Comparison of ENCODE assay signal across 8 mouse cellular contexts in genomic region chr11:98746855-98747693, GRCm38 (mm10). TPM values are rescaled to one million over a fixed set of nuclear protein-coding genes. Genes with fewer than 3 reads are reported as not detected.
DNase-seq lines count a peak whose midpoint lies in the region; ATAC-seq and TF ChIP-seq lines count a peak whose summit lies in the region.

No protein-coding gene starts in this region.

- no peaks in the 10 kb centered on the region for H3K36me3 ChIP-seq in embryonic facial prominence, embryonic 14.5 days (ENCODE audit: control insufficient read depth, insufficient read depth, low read length)
- no peaks in the 10 kb centered on the region for H3K36me3 ChIP-seq in heart, embryonic 11.5 days (ENCODE audit: control insufficient read depth, insufficient read depth, low read length)
- H3K36me3 ChIP-seq in kidney, embryonic 14.5 days (ENCODE audit: control insufficient read depth, insufficient read depth, low read length) = no peaks in the 10 kb centered on the region
- H3K36me3 ChIP-seq in limb, embryonic 14.5 days (ENCODE audit: control insufficient read depth, insufficient read depth, low read length) = no peaks in the 10 kb centered on the region
- H3K36me3 ChIP-seq in midbrain, embryonic 14.5 days (ENCODE audit: control insufficient read depth, insufficient read depth, low read length) = 0 out of 2 replicates have a peak, but pooled peaks cover 2% of the 10 kb centered on the region
- no peaks in the 10 kb centered on the region for H3K36me3 ChIP-seq in stomach, embryonic 16.5 days (ENCODE audit: control insufficient read depth, insufficient read depth, low read length)

- peak overlapping the region; percentile 80 for H3K27ac ChIP-seq in embryonic facial prominence, embryonic 14.5 days (replicated peaks; ENCODE audit: low read depth, low read length)
- H3K27ac ChIP-seq in heart, embryonic 11.5 days (ENCODE audit: low read depth, low read length) = peak overlapping the region; percentile 18
- H3K27ac ChIP-seq in kidney, embryonic 14.5 days (ENCODE audit: low read depth, low read length) = peak overlapping the region; percentile 55; the same call in 1 of the 2 replicates
- H3K27ac ChIP-seq in limb, embryonic 14.5 days (replicated peaks; ENCODE audit: low read depth, low read length) = peak overlapping the region; percentile 62
- peak overlapping the region; percentile 92 for H3K27ac ChIP-seq in midbrain, embryonic 14.5 days (replicated peaks; ENCODE audit: low read depth, low read length)
- H3K27ac ChIP-seq in stomach, embryonic 16.5 days (ENCODE audit: low read length) = peak overlapping the region; percentile 96

- WGBS in embryonic facial prominence, embryonic 14.5 days = 7% methylated on average over 18 of the region's 19 CpGs
- 5% methylated on average over 19 of the region's 19 CpGs for WGBS in heart, embryonic 11.5 days (ENCODE audit: insufficient replicate concordance)
- WGBS in kidney, embryonic 14.5 days = 4% methylated on average over 19 of the region's 19 CpGs
- WGBS in limb, embryonic 14.5 days = 6% methylated on average over 19 of the region's 19 CpGs
- WGBS in midbrain, embryonic 14.5 days = 9% methylated on average over 19 of the region's 19 CpGs
- 4% methylated on average over 19 of the region's 19 CpGs for WGBS in stomach, embryonic 16.5 days

- peak; percentile 79 for ATAC-seq in embryonic facial prominence, embryonic 14.5 days (ENCODE audit: low read depth)
- ATAC-seq in heart, embryonic 11.5 days (replicated peaks; ENCODE audit: insufficient number of reproducible peaks, low FRiP score, low TSS enrichment) = peak; percentile 64
- peak; percentile 48; the same call in 1 of the 2 replicates for ATAC-seq in kidney, embryonic 14.5 days (ENCODE audit: low FRiP score, low TSS enrichment)
- peak; percentile 69 for ATAC-seq in limb, embryonic 14.5 days (ENCODE audit: low FRiP score, low read depth)
- peak; percentile 44; the same call in 1 of the 2 replicates for ATAC-seq in midbrain, embryonic 14.5 days (ENCODE audit: low FRiP score, low TSS enrichment)
- peak; percentile 53; the same call in 1 of the 2 replicates for ATAC-seq in stomach, embryonic 16.5 days (ENCODE audit: insufficient read depth, low FRiP score)

- peak overlapping the region; percentile 56 for H3K4me2 ChIP-seq in embryonic facial prominence, embryonic 14.5 days (ENCODE audit: low read depth, low read length)
- peak overlapping the region; percentile 56 for H3K4me2 ChIP-seq in heart, embryonic 11.5 days
- H3K4me2 ChIP-seq in kidney, embryonic 14.5 days (replicated peaks; ENCODE audit: low read depth, low read length) = peak overlapping the region; percentile 38
- peak overlapping the region; percentile 50 for H3K4me2 ChIP-seq in limb, embryonic 14.5 days (replicated peaks; ENCODE audit: low read depth, low read length, severe bottlenecking)
- peak overlapping the region; percentile 73 for H3K4me2 ChIP-seq in midbrain, embryonic 14.5 days (ENCODE audit: low read length)
- H3K4me2 ChIP-seq in stomach, embryonic 16.5 days (ENCODE audit: low read depth, low read length) = peak overlapping the region; percentile 56

- peak overlapping the region; percentile 26; the same call in 1 of the 2 replicates for H3K9ac ChIP-seq in embryonic facial prominence, embryonic 14.5 days (ENCODE audit: low read depth, low read length)
- H3K9ac ChIP-seq in heart, embryonic 11.5 days (ENCODE audit: low read depth, low read length) = no peak overlapping the region; the same call in 1 of the 2 replicates
- H3K9ac ChIP-seq in kidney, embryonic 14.5 days (ENCODE audit: low read depth, low read length) = peak overlapping the region; percentile 34; the same call in 1 of the 2 replicates
- no peak overlapping the region; the same call in 1 of the 2 replicates for H3K9ac ChIP-seq in limb, embryonic 14.5 days (ENCODE audit: low read depth, low read length, severe bottlenecking)
- peak overlapping the region; percentile 43 for H3K9ac ChIP-seq in midbrain, embryonic 14.5 days (replicated peaks; ENCODE audit: low read length)
- peak overlapping the region; percentile 61 for H3K9ac ChIP-seq in stomach, embryonic 16.5 days (ENCODE audit: low read length)

- peak overlapping the region; percentile 17 for H3K4me3 ChIP-seq in embryonic facial prominence, embryonic 14.5 days (ENCODE audit: low read depth, low read length)
- peak overlapping the region; percentile 13 for H3K4me3 ChIP-seq in heart, embryonic 11.5 days (ENCODE audit: low read depth, low read length)
- H3K4me3 ChIP-seq in kidney, embryonic 14.5 days (ENCODE audit: low read length) = peak overlapping the region; percentile 19; the same call in 1 of the 2 replicates
- peak overlapping the region; percentile 13 for H3K4me3 ChIP-seq in limb, embryonic 14.5 days (replicated peaks; ENCODE audit: low read length)
- H3K4me3 ChIP-seq in midbrain, embryonic 14.5 days (replicated peaks; ENCODE audit: low read depth, low read length) = peak overlapping the region; percentile 24
- H3K4me3 ChIP-seq in stomach, embryonic 16.5 days (replicated peaks; ENCODE audit: low read length) = peak overlapping the region; percentile 33

- no peaks in the 10 kb centered on the region for H3K27me3 ChIP-seq in embryonic facial prominence, embryonic 14.5 days (replicated peaks; ENCODE audit: control insufficient read depth, insufficient read depth, low read length)
- H3K27me3 ChIP-seq in heart, embryonic 11.5 days (ENCODE audit: control insufficient read depth, insufficient read depth, low read length) = no peaks in the 10 kb centered on the region
- H3K27me3 ChIP-seq in kidney, embryonic 14.5 days (ENCODE audit: control insufficient read depth, insufficient read depth, low read length) = no peaks in the 10 kb centered on the region
- H3K27me3 ChIP-seq in limb, embryonic 14.5 days (ENCODE audit: control insufficient read depth, insufficient read depth, low read length) = no peaks in the 10 kb centered on the region
- no peaks in the 10 kb centered on the region for H3K27me3 ChIP-seq in midbrain, embryonic 14.5 days (ENCODE audit: control insufficient read depth, insufficient read depth, low read length)
- H3K27me3 ChIP-seq in stomach, embryonic 16.5 days (ENCODE audit: control insufficient read depth, insufficient read depth, low read length) = no peaks in the 10 kb centered on the region

- no peaks in the 10 kb centered on the region for H3K9me3 ChIP-seq in embryonic facial prominence, embryonic 14.5 days (ENCODE audit: control insufficient read depth, low read length)
- H3K9me3 ChIP-seq in heart, embryonic 11.5 days (replicated peaks; ENCODE audit: control insufficient read depth, low read length) = no peaks in the 10 kb centered on the region
- H3K9me3 ChIP-seq in kidney, embryonic 14.5 days (ENCODE audit: control insufficient read depth, low read length) = no peaks in the 10 kb centered on the region
- no peaks in the 10 kb centered on the region for H3K9me3 ChIP-seq in limb, embryonic 14.5 days (ENCODE audit: control insufficient read depth, low read length)
- no peaks in the 10 kb centered on the region for H3K9me3 ChIP-seq in midbrain, embryonic 14.5 days (ENCODE audit: control insufficient read depth, low read length)
- H3K9me3 ChIP-seq in stomach, embryonic 16.5 days (replicated peaks; ENCODE audit: control insufficient read depth, low read length) = no peaks in the 10 kb centered on the region

- TF ChIP-seq POLR2A in limb, embryonic 14.5 days (IDR thresholded peaks at IDR 0.05; ENCODE audit: borderline replicate concordance, extremely low read depth, insufficient read depth, insufficient read length) = no peak

- peak; percentile 84 for DNase-seq in CD4-positive, CD25-positive, alpha-beta regulatory T cell, adult 2 months (ENCODE audit: low read depth, low spot score)
- DNase-seq in adrenal gland, postnatal 36 days = peak; percentile 89 to 90
- DNase-seq in embryonic facial prominence, embryonic 14.5 days (ENCODE audit: low spot score) = peak; percentile 96
- DNase-seq in limb, embryonic 14.5 days (ENCODE audit: low spot score) = peak; percentile 82
- DNase-seq in midbrain, embryonic 14.5 days = peak; percentile 93

- peaks cover 85% of the 10 kb centered on the region for H3K4me1 ChIP-seq in embryonic facial prominence, embryonic 14.5 days (ENCODE audit: control insufficient read depth, insufficient read depth, low read length)
- H3K4me1 ChIP-seq in heart, embryonic 11.5 days (ENCODE audit: control insufficient read depth, insufficient read depth, low read length) = peaks cover 93% of the 10 kb centered on the region
- H3K4me1 ChIP-seq in kidney, embryonic 14.5 days (ENCODE audit: control insufficient read depth, insufficient read depth, low read length) = peaks cover 92% of the 10 kb centered on the region
- H3K4me1 ChIP-seq in limb, embryonic 14.5 days (ENCODE audit: control insufficient read depth, insufficient read depth, low read length) = peaks cover 88% of the 10 kb centered on the region
- H3K4me1 ChIP-seq in midbrain, embryonic 14.5 days (ENCODE audit: control insufficient read depth, insufficient read depth, low read length) = peaks cover 83% of the 10 kb centered on the region
- H3K4me1 ChIP-seq in stomach, embryonic 16.5 days (ENCODE audit: control insufficient read depth, insufficient read depth, low read length) = peaks cover 91% of the 10 kb centered on the region

RNA-seq across cellular contexts. Expression of gene Thra, which starts 6.6 kb away (rescaled TPM):
- total RNA-seq in adrenal gland, postnatal 36 days (2021) = 10 to 100 TPM; 69.2 to 91.7 TPM
- polyA plus RNA-seq in embryonic facial prominence, embryonic 14.5 days (2014; fragmentation: Nextera tagmentation; extraction: Ambion mirVana) = 57.7 and 62.2 TPM in 2 replicates
- 32.2 and 35.7 TPM in 2 replicates for polyA plus RNA-seq in heart, embryonic 11.5 days (2014; fragmentation: Nextera tagmentation; extraction: Ambion mirVana)
- polyA plus RNA-seq in kidney, embryonic 14.5 days (2014; fragmentation: Nextera tagmentation; extraction: Ambion mirVana) = 28.0 and 31.8 TPM in 2 replicates
- polyA plus RNA-seq in limb, embryonic 14.5 days (2012; rRNA removed) = 149 and 157 TPM in 2 replicates
- polyA plus RNA-seq in limb, embryonic 14.5 days (2014; fragmentation: Nextera tagmentation; extraction: Ambion mirVana) = 55.9 and 63.2 TPM in 2 replicates
- 175 and 194 TPM in 2 replicates for polyA plus RNA-seq in midbrain, embryonic 14.5 days (2014; fragmentation: Nextera tagmentation; extraction: Ambion mirVana)
- 32.9 and 37.8 TPM in 2 replicates for polyA plus RNA-seq in stomach, embryonic 16.5 days (2015; fragmentation: Nextera tagmentation; extraction: Ambion mirVana)

RNA-seq across cellular contexts. Expression of gene Med24, which starts 17.8 kb away (rescaled TPM):
- 10 to 100 TPM; 46.9 to 52.0 TPM for total RNA-seq in adrenal gland, postnatal 36 days (2021)
- polyA plus RNA-seq in embryonic facial prominence, embryonic 14.5 days (2014; fragmentation: Nextera tagmentation; extraction: Ambion mirVana) = 40.7 and 49.0 TPM in 2 replicates
- polyA plus RNA-seq in heart, embryonic 11.5 days (2014; fragmentation: Nextera tagmentation; extraction: Ambion mirVana) = 31.6 and 42.1 TPM in 2 replicates
- 39.5 and 59.1 TPM in 2 replicates for polyA plus RNA-seq in kidney, embryonic 14.5 days (2014; fragmentation: Nextera tagmentation; extraction: Ambion mirVana)
- 83.4 and 104 TPM in 2 replicates for polyA plus RNA-seq in limb, embryonic 14.5 days (2012; rRNA removed)
- 43.9 and 48.3 TPM in 2 replicates for polyA plus RNA-seq in limb, embryonic 14.5 days (2014; fragmentation: Nextera tagmentation; extraction: Ambion mirVana)
- polyA plus RNA-seq in midbrain, embryonic 14.5 days (2014; fragmentation: Nextera tagmentation; extraction: Ambion mirVana) = 65.7 and 81.1 TPM in 2 replicates
- polyA plus RNA-seq in stomach, embryonic 16.5 days (2015; fragmentation: Nextera tagmentation; extraction: Ambion mirVana) = 42.2 and 44.2 TPM in 2 replicates

RNA-seq across cellular contexts. Expression of gene Nr1d1, which starts 28.1 kb away (rescaled TPM):
- total RNA-seq in adrenal gland, postnatal 36 days (2021) = 100 to 1,000 TPM; 116 to 171 TPM
- 1.1 and 1.9 TPM in 2 replicates for polyA plus RNA-seq in embryonic facial prominence, embryonic 14.5 days (2014; fragmentation: Nextera tagmentation; extraction: Ambion mirVana)
- 5.6 and 6.4 TPM in 2 replicates for polyA plus RNA-seq in heart, embryonic 11.5 days (2014; fragmentation: Nextera tagmentation; extraction: Ambion mirVana)
- 1.6 and 2.6 TPM in 2 replicates for polyA plus RNA-seq in kidney, embryonic 14.5 days (2014; fragmentation: Nextera tagmentation; extraction: Ambion mirVana)
- 1.8 and 2.5 TPM in 2 replicates for polyA plus RNA-seq in limb, embryonic 14.5 days (2012; rRNA removed)
- 1.2 and 1.4 TPM in 2 replicates for polyA plus RNA-seq in limb, embryonic 14.5 days (2014; fragmentation: Nextera tagmentation; extraction: Ambion mirVana)
- polyA plus RNA-seq in midbrain, embryonic 14.5 days (2014; fragmentation: Nextera tagmentation; extraction: Ambion mirVana) = 3.0 TPM in 2 replicates
- 2.6 and 4.1 TPM in 2 replicates for polyA plus RNA-seq in stomach, embryonic 16.5 days (2015; fragmentation: Nextera tagmentation; extraction: Ambion mirVana)

RNA-seq across cellular contexts. Expression of gene Csf3, which starts 46.0 kb away (rescaled TPM):
- total RNA-seq in adrenal gland, postnatal 36 days (2021) = not detected
- not detected in 2 replicates for polyA plus RNA-seq in embryonic facial prominence, embryonic 14.5 days (2014; fragmentation: Nextera tagmentation; extraction: Ambion mirVana)
- polyA plus RNA-seq in heart, embryonic 11.5 days (2014; fragmentation: Nextera tagmentation; extraction: Ambion mirVana) = not detected in 2 replicates
- not detected in 2 replicates for polyA plus RNA-seq in kidney, embryonic 14.5 days (2014; fragmentation: Nextera tagmentation; extraction: Ambion mirVana)
- polyA plus RNA-seq in limb, embryonic 14.5 days (2012; rRNA removed) = 0.11 TPM in 1 of 2 replicates, not detected in the other
- polyA plus RNA-seq in limb, embryonic 14.5 days (2014; fragmentation: Nextera tagmentation; extraction: Ambion mirVana) = not detected in 2 replicates
- not detected in 2 replicates for polyA plus RNA-seq in midbrain, embryonic 14.5 days (2014; fragmentation: Nextera tagmentation; extraction: Ambion mirVana)
- polyA plus RNA-seq in stomach, embryonic 16.5 days (2015; fragmentation: Nextera tagmentation; extraction: Ambion mirVana) = not detected in 2 replicates

RNA-seq across cellular contexts. Expression of gene Msl1, which starts 48.2 kb away (rescaled TPM):
- 100 to 1,000 TPM in 1 of 2 experiments, 10 to 100 TPM in 1; 94.2 to 106 TPM for total RNA-seq in adrenal gland, postnatal 36 days (2021)
- polyA plus RNA-seq in embryonic facial prominence, embryonic 14.5 days (2014; fragmentation: Nextera tagmentation; extraction: Ambion mirVana) = 18.1 and 18.5 TPM in 2 replicates
- 15.9 and 17.1 TPM in 2 replicates for polyA plus RNA-seq in heart, embryonic 11.5 days (2014; fragmentation: Nextera tagmentation; extraction: Ambion mirVana)
- polyA plus RNA-seq in kidney, embryonic 14.5 days (2014; fragmentation: Nextera tagmentation; extraction: Ambion mirVana) = 21.6 and 33.7 TPM in 2 replicates
- polyA plus RNA-seq in limb, embryonic 14.5 days (2012; rRNA removed) = 76.9 and 81.1 TPM in 2 replicates
- polyA plus RNA-seq in limb, embryonic 14.5 days (2014; fragmentation: Nextera tagmentation; extraction: Ambion mirVana) = 19.8 and 23.5 TPM in 2 replicates
- polyA plus RNA-seq in midbrain, embryonic 14.5 days (2014; fragmentation: Nextera tagmentation; extraction: Ambion mirVana) = 25.0 and 35.9 TPM in 2 replicates
- polyA plus RNA-seq in stomach, embryonic 16.5 days (2015; fragmentation: Nextera tagmentation; extraction: Ambion mirVana) = 18.0 and 18.4 TPM in 2 replicates

Comparison
In these comparisons a context has a peak if more than half of its experiments do, and no peak if none do; other contexts are left out.
1. Peak in every context shown above with its lines: DNase-seq, ATAC-seq, H3K4me3 ChIP-seq and H3K27ac ChIP-seq.
2. H3K27ac ChIP-seq: peak in every context shown above with its lines; median percentile 96 in stomach, embryonic 16.5 days; 92 in midbrain, embryonic 14.5 days; 80 in embryonic facial prominence, embryonic 14.5 days; 62 in limb, embryonic 14.5 days; 55 in kidney, embryonic 14.5 days; 18 in heart, embryonic 11.5 days.
3. H3K9ac ChIP-seq: peak in embryonic facial prominence, embryonic 14.5 days (single experiment), kidney, embryonic 14.5 days (single experiment), midbrain, embryonic 14.5 days (single experiment) and stomach, embryonic 16.5 days (single experiment); none in heart, embryonic 11.5 days (single experiment) and limb, embryonic 14.5 days (single experiment).